Mouse (Mus musculus) hindbrain, postnatal 0 days (tissue): ENCODE measurements around the gene Pak7. TPM values are rescaled to one million over a fixed set of nuclear protein-coding genes. Genes with fewer than 3 reads are reported as not detected.

ENCODE experiments used
- ATAC-seq: fragments of 200-750 bp; cut with Nextera tagmentation; 2 replicates; pipeline ENCODE4 v1.8.0; 2017; ENCODE audit warnings: mild to moderate bottlenecking, moderate TSS enrichment, moderate library complexity
- DNase-seq: peaks from one replicate; pipeline ENCODE4 v3.0.0-alpha.2; 2015; ENCODE audit warnings: low spot score
- H3K27ac ChIP-seq: fragments of 300-500 bp; sonication (generic); 2 replicates; pipeline ENCODE4 v1.5.1; 2014; ENCODE audit warnings: mild to moderate bottlenecking
- H3K27me3 ChIP-seq: fragments of 300-500 bp; sonication (generic); 2 replicates; pipeline ENCODE4 v1.6.1; 2014; ENCODE audit warnings: low read length, mixed read lengths; ENCODE audit not compliant: insufficient read depth
- H3K36me3 ChIP-seq: fragments of 300-500 bp; sonication (generic); 2 replicates; pipeline ENCODE4 v1.6.1; 2014; ENCODE audit warnings: low read length, mixed read lengths; ENCODE audit not compliant: insufficient read depth
- H3K4me1 ChIP-seq: fragments of 300-500 bp; sonication (generic); 2 replicates; pipeline ENCODE4 v1.6.1; 2014; ENCODE audit warnings: antibody characterized with exemption, low read length, mixed read lengths; ENCODE audit not compliant: insufficient read depth
- H3K4me2 ChIP-seq: fragments of 300-500 bp; sonication (generic); 2 replicates; pipeline ENCODE4 v1.6.1; 2014; ENCODE audit warnings: low read depth, mild to moderate bottlenecking, low read length, moderate library complexity, mixed read lengths
- H3K4me3 ChIP-seq: fragments of 300-500 bp; sonication (generic); 2 replicates; pipeline ENCODE4 v1.5.1; 2014; ENCODE audit warnings: low read length
- H3K9ac ChIP-seq: fragments of 300-500 bp; sonication (generic); replicated peaks from 2 replicates; pipeline ENCODE4 v1.6.1; 2014; ENCODE audit warnings: mild to moderate bottlenecking, low read length, moderate library complexity, mixed read lengths
- H3K9me3 ChIP-seq: fragments of 300-500 bp; sonication (generic); 2 replicates; pipeline ENCODE4 v1.6.1; 2016; ENCODE audit warnings: low read length, mixed read lengths
- CTCF ChIP-seq: IDR thresholded peaks from 2 replicates; pipeline ENCODE4 v1.5.1; 2016; ENCODE audit warnings: antibody characterized with exemption, control low read depth, low read depth
- WGBS: fragments of 180-500 bp; shearing (Covaris S2); extraction: QIAGEN DNeasy Blood & Tissue Kit; methylation state at CpG from one replicate; pipeline ENCODE4 v1.1.7; 2014; 5-methylcytosine and 5-hydroxymethylcytosine counted together
- polyA plus RNA-seq: library from polyadenylated mRNA; unstranded; fragments of >200 nt; fragmentation: Nextera tagmentation; extraction: Ambion mirVana; gene quantifications from 2 replicates; pipeline ENCODE4 v1.2.1, GENCODE M21; 2015
- total RNA-seq: library from RNA; depleted of rRNA; stranded (reverse); fragments of >200 nt; gene quantifications from 2 replicates; pipeline ENCODE4 v1.2.3, GENCODE M21; 2014

The Pak7 gene
- total and polyA plus RNA-seq, 2 experiments from 2014 or later = 16.6 to 21.4 TPM

DNA sequence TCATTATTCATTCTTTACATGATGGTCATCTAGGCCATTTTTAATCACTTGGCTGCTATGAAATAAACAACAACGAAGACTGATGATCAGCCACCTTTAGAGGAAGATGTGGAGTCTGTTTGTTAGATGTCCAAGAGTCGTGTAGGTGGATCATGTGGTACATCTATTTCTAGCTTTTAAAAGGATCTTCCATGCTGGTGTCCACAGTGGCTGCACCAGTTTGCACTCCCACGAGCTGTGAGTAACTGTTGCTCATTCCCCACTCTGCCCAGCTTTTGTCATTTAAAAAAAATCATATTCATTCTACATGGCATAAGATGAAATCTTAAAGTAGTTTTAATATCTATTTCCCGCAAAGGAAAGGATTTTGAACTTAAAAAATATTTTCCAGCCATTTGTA lies 183.7 kb downstream of the Pak7 start:
- no peak for TF ChIP-seq CTCF
- ATAC-seq (no peak), DNase-seq (no peak)
- 87% methylated on average over 4 of the region's 4 CpGs for WGBS
- no peak overlapping the region for H3K27ac ChIP-seq
- no peak overlapping the region for H3K4me3 ChIP-seq
- H3K27me3 ChIP-seq = no peaks in the 10 kb centered on the region
- no peaks in the 10 kb centered on the region for H3K4me1 ChIP-seq
- no peaks in the 10 kb centered on the region for H3K36me3 ChIP-seq
- no peak overlapping the region for H3K4me2 ChIP-seq
- no peak overlapping the region for H3K9ac ChIP-seq
- H3K9me3 ChIP-seq = no peaks in the 10 kb centered on the region

DNA sequence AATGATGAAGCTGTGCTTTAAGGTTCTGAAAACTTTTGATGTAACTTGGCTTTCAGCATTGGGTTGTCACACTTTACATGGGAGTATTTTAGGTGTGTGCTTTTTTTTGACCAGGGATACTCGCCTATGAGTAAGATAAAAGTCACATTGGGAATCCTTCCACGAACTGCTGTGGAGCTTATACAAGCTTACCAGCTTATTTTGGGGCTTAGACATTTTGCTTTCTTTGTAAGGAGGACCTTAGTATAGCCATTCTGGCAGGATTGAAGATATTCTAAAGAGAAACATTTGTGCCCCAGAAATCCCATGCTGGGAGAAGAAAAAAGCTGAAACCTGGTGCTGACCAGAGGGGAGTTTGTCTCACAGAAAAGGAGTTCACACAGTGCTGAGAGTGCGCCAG lies 212.7 kb downstream of the Pak7 start:
- Histone ChIP-seq H3K27me3 (no peaks in the 10 kb centered on the region), H3K9me3 (no peaks in the 10 kb centered on the region), H3K36me3 (no peaks in the 10 kb centered on the region), H3K27ac (no peak overlapping the region), H3K9ac (no peak overlapping the region), H3K4me1 (no peaks in the 10 kb centered on the region), H3K4me3 (no peak overlapping the region), H3K4me2 (no peak overlapping the region)
- DNase-seq (no peak), ATAC-seq (no peak)
- TF ChIP-seq CTCF = no peak
- 69% methylated on average over 3 of the region's 3 CpGs for WGBS

GRCm38 (mm10) chr2:136150752-136151151 lies 237.0 kb downstream of the Pak7 start:
- Histone ChIP-seq H3K36me3 (no peaks in the 10 kb centered on the region), H3K4me3 (no peak overlapping the region), H3K27ac (no peak overlapping the region), H3K9ac (no peak overlapping the region), H3K9me3 (no peaks in the 10 kb centered on the region), H3K27me3 (no peaks in the 10 kb centered on the region), H3K4me2 (no peak overlapping the region), H3K4me1 (no peaks in the 10 kb centered on the region)
- TF ChIP-seq CTCF = no peak
- DNase-seq (no peak), ATAC-seq (no peak)
- WGBS = 75% methylated on average over 7 of the region's 7 CpGs

- WGBS = 43% methylated on average over 4 of the region's 4 CpGs
Observed at GRCm38 (mm10) chr2:136149530-136149929, 238.2 kb downstream of the Pak7 start.

GRCm38 (mm10) chr2:136148999-136149398 lies 238.8 kb downstream of the Pak7 start:
- peak overlapping the region; percentile 39 for H3K4me2 ChIP-seq

More at GRCm38 (mm10) chr2:136149530-136149929, 238.2 kb downstream of the Pak7 start:
- H3K36me3 ChIP-seq = no peaks in the 10 kb centered on the region
- no peak overlapping the region for H3K27ac ChIP-seq
- H3K27me3 ChIP-seq = no peaks in the 10 kb centered on the region
- peak; percentile 74 for TF ChIP-seq CTCF
- no peak overlapping the region for H3K4me3 ChIP-seq
- no peaks in the 10 kb centered on the region for H3K9me3 ChIP-seq
- H3K9ac ChIP-seq = no peak overlapping the region
- DNase-seq (peak; percentile 79), ATAC-seq (peak; percentile 42)
- H3K4me2 ChIP-seq = peak overlapping the region; percentile 39; the same call in 1 of the 2 replicates
- H3K4me1 ChIP-seq = no peaks in the 10 kb centered on the region

DNA sequence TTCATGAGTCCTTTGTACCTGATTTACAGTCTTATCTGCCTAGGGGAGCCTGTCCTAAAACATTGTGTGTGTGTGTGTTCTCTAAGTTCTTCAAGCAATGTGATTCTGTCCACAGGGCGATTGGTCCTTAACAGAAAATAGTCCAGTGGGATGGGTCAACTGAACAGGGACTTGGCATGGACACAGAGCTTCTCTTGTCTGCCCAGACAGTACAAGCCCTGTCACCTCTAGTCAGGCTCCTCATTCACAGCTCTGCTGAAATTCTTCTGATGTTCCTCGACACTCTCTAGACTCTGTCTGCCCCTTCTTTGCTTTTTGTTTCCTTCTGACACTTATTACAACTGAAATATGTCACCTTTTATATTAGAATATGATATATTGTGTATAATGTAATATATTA lies 247.0 kb downstream of the Pak7 start:
- DNase-seq (no peak), ATAC-seq (peak; percentile 63; the same call in 1 of the 2 replicates)
- Histone ChIP-seq H3K27ac (no peak overlapping the region), H3K4me1 (0 out of 2 replicates have a peak, but pooled peaks cover 6% of the 10 kb centered on the region), H3K9ac (no peak overlapping the region), H3K9me3 (no peaks in the 10 kb centered on the region), H3K4me3 (no peak overlapping the region), H3K27me3 (no peaks in the 10 kb centered on the region), H3K4me2 (no peak overlapping the region), H3K36me3 (no peaks in the 10 kb centered on the region)
- WGBS = 47% methylated on average over 2 of the region's 2 CpGs
- TF ChIP-seq CTCF = no peak

More at GRCm38 (mm10) chr2:136148999-136149398, 238.8 kb downstream of the Pak7 start:
- Histone ChIP-seq H3K9me3 (no peaks in the 10 kb centered on the region), H3K4me3 (no peak overlapping the region), H3K9ac (no peak overlapping the region), H3K27me3 (no peaks in the 10 kb centered on the region), H3K27ac (no peak overlapping the region), H3K4me1 (no peaks in the 10 kb centered on the region), H3K36me3 (no peaks in the 10 kb centered on the region)
- 2% methylated on average over 6 of the region's 6 CpGs for WGBS
- ATAC-seq = peak; percentile 84
- TF ChIP-seq CTCF = peak; percentile 99
- peak; percentile 95 for DNase-seq

GRCm38 (mm10) chr2:136139159-136140069 lies 248.4 kb downstream of the Pak7 start:
- DNase-seq (peak; percentile 81), ATAC-seq (peak; percentile 58; the same call in 1 of the 2 replicates)
- Histone ChIP-seq H3K9me3 (no peaks in the 10 kb centered on the region), H3K9ac (no peak overlapping the region), H3K4me1 (0 out of 2 replicates have a peak, but pooled peaks cover 6% of the 10 kb centered on the region), H3K36me3 (no peaks in the 10 kb centered on the region), H3K4me3 (no peak overlapping the region), H3K27ac (no peak overlapping the region), H3K27me3 (no peaks in the 10 kb centered on the region), H3K4me2 (no peak overlapping the region)
- TF ChIP-seq CTCF = peak; percentile 60
- WGBS = 61% methylated on average over 4 of the region's 4 CpGs
